Comparison of ENCODE assay signal across 13 mouse cellular contexts in genomic region chr1:24133853-24134252, GRCm38 (mm10). TPM values are rescaled to one million over a fixed set of nuclear protein-coding genes. Genes with fewer than 3 reads are reported as not detected.
A peak's percentile ranks its signal among the peaks of the same experiment; 100 is the strongest.
DNase-seq lines count a peak whose midpoint lies in the region; ATAC-seq and TF ChIP-seq lines count a peak whose summit lies in the region.
"Had no signal": no experiment of that assay in that cellular context is flagged by ENCODE, and none has a peak within 500 bp of the region (broad histone marks: within the 10 kb centered on the region; RNA-seq: fewer than 3 reads in every experiment).

No protein-coding gene starts in this region.

- no peaks in the 10 kb centered on the region for H3K4me1 ChIP-seq in lung, embryonic 15.5 days
- no peaks in the 10 kb centered on the region for H3K4me1 ChIP-seq in lung, adult 2 months (ENCODE audit: control insufficient read depth, insufficient read depth, low read length)
- H3K4me1 ChIP-seq in limb, embryonic 12.5 days (replicated peaks), result no peaks in the 10 kb centered on the region
- H3K4me1 ChIP-seq in olfactory bulb, adult 2 months (ENCODE audit: control insufficient read depth, insufficient read depth, low read length), result peaks cover 4% of the 10 kb centered on the region

- H3K9ac ChIP-seq in lung, embryonic 15.5 days, result no peak overlapping the region
- H3K9ac ChIP-seq in limb, embryonic 12.5 days (replicated peaks), result no peak overlapping the region
- H3K9ac ChIP-seq: liver, embryonic 14.5 days had no signal

- H3K27me3 ChIP-seq in lung, embryonic 15.5 days, result no peaks in the 10 kb centered on the region
- no peaks in the 10 kb centered on the region for H3K27me3 ChIP-seq in limb, embryonic 12.5 days

- no peak overlapping the region for H3K4me3 ChIP-seq in lung, embryonic 15.5 days
- no peak overlapping the region for H3K4me3 ChIP-seq in lung, adult 2 months (replicated peaks; ENCODE audit: extremely low read depth, low read depth, low read length)
- no peak overlapping the region for H3K4me3 ChIP-seq in limb, embryonic 12.5 days (replicated peaks)
- peak overlapping the region; percentile 12; the same call in 1 of the 2 replicates for H3K4me3 ChIP-seq in olfactory bulb, adult 2 months (ENCODE audit: insufficient read depth, low read depth, low read length)

- no peaks in the 10 kb centered on the region for H3K9me3 ChIP-seq in lung, embryonic 15.5 days
- no peaks in the 10 kb centered on the region for H3K9me3 ChIP-seq in limb, embryonic 12.5 days

- no peak for ATAC-seq in lung, embryonic 15.5 days (ENCODE audit: borderline replicate concordance, extremely low read depth, low FRiP score, low TSS enrichment)
- no peak for ATAC-seq in limb, embryonic 12.5 days (ENCODE audit: insufficient number of reproducible peaks, insufficient read depth, low FRiP score, low TSS enrichment, low read depth)

- no peak for TF ChIP-seq CTCF in lung, adult 2 months (IDR thresholded peaks at IDR 0.05; ENCODE audit: insufficient read depth, low read length)
- TF ChIP-seq CTCF in olfactory bulb, adult 2 months (IDR thresholded peaks at IDR 0.05; ENCODE audit: insufficient read depth, low read depth, low read length), result no peak

- peak; percentile 9 to 13 for DNase-seq in cerebellum, postnatal 14 days
- DNase-seq in cerebellum, postnatal 4 days (ENCODE audit: low spot score in 2 of 2), result no peak
- DNase-seq in lung, adult 2 months, result no peak
- no peak for DNase-seq in adrenal gland, postnatal 4 days (ENCODE audit: low spot score in 2 of 2)
- DNase-seq in ovary, postnatal 14 days (ENCODE audit: low spot score), result no peak
- DNase-seq: adrenal gland, adult 8-10 months; cerebellum, adult 9-10 months; heart, adult 18-20 months; thymus, postnatal 14 days had no signal

- no peaks in the 10 kb centered on the region for H3K36me3 ChIP-seq in lung, embryonic 15.5 days
- H3K36me3 ChIP-seq in limb, embryonic 12.5 days, result no peaks in the 10 kb centered on the region

- 0 out of 2 replicates have a peak overlapping the region, but pooled peaks have one; percentile 1 for H3K4me2 ChIP-seq in lung, embryonic 15.5 days
- peak overlapping the region; percentile 17; the same call in 1 of the 2 replicates for H3K4me2 ChIP-seq in limb, embryonic 12.5 days

- no peak overlapping the region for H3K27ac ChIP-seq in lung, embryonic 15.5 days
- no peak overlapping the region for H3K27ac ChIP-seq in limb, embryonic 12.5 days
- H3K27ac ChIP-seq in olfactory bulb, adult 2 months (ENCODE audit: insufficient read depth, low read depth, low read length), result no peak overlapping the region
- H3K27ac ChIP-seq: liver, embryonic 14.5 days had no signal

- 52% methylated on average over 19 of the region's 19 CpGs for WGBS in lung, embryonic 15.5 days
- 46% methylated on average over 19 of the region's 19 CpGs for WGBS in lung, adult 2 months
- 51% methylated on average over 19 of the region's 19 CpGs for WGBS in limb, embryonic 12.5 days
- WGBS in olfactory bulb, adult 2 months, result 43% methylated on average over 19 of the region's 19 CpGs

- TF ChIP-seq POLR2A in lung, adult 2 months (IDR thresholded peaks at IDR 0.05; ENCODE audit: borderline replicate concordance, extremely low read depth, low read depth, low read length), result no peak
- no peak for TF ChIP-seq POLR2A in olfactory bulb, adult 2 months (IDR thresholded peaks at IDR 0.05; ENCODE audit: insufficient read depth, low read depth, low read length)

RNA-seq across cellular contexts. Expression of gene Fam135a, which starts 33.7 kb away (rescaled TPM):
- 30.0 and 32.9 TPM in 2 replicates for polyA plus RNA-seq in lung, embryonic 15.5 days (2015; fragmentation: Nextera tagmentation; extraction: Ambion mirVana)
- 4.5 and 7.9 TPM in 2 replicates for polyA plus RNA-seq in lung, adult 2 months (2012; rRNA removed)
- 49.1 and 51.9 TPM in 2 replicates for polyA plus RNA-seq in limb, embryonic 12.5 days (2016; fragmentation: Nextera tagmentation; extraction: Ambion mirVana)
- polyA plus RNA-seq in olfactory bulb, adult 2 months (2012; ENCODE audit: insufficient read depth, insufficient read length, low replicate concordance, missing spikeins), result 116 TPM in 1 of 2 replicates, not detected in the other
- 10 to 100 TPM; 30.0 to 31.8 TPM for total RNA-seq in adrenal gland, postnatal 4 days (2021)

RNA-seq across cellular contexts. Expression of gene Col9a1, which starts 43.6 kb away (rescaled TPM):
- polyA plus RNA-seq in lung, embryonic 15.5 days (2015; fragmentation: Nextera tagmentation; extraction: Ambion mirVana), result 10.7 and 11.1 TPM in 2 replicates
- 0.03 and 0.07 TPM in 2 replicates for polyA plus RNA-seq in lung, adult 2 months (2012; rRNA removed)
- polyA plus RNA-seq in limb, embryonic 12.5 days (2016; fragmentation: Nextera tagmentation; extraction: Ambion mirVana), result 192 and 211 TPM in 2 replicates
- polyA plus RNA-seq in olfactory bulb, adult 2 months (2012; ENCODE audit: insufficient read depth, insufficient read length, low replicate concordance, missing spikeins), result not detected in 2 replicates
- total RNA-seq in adrenal gland, postnatal 4 days (2021), result 1 to 10 TPM in 1 of 2 experiments, under 1 TPM in 1; 0.76 to 1.1 TPM
- total RNA-seq: adrenal gland, adult 8-10 months had no signal

Comparison
In these comparisons a context has a peak if more than half of its experiments do, and no peak if none do; other contexts are left out.
1. DNase-seq: peak in cerebellum, postnatal 14 days (2 of 2); none in cerebellum, postnatal 4 days (0 of 2), lung, adult 2 months (single experiment), adrenal gland, postnatal 4 days (0 of 2) and ovary, postnatal 14 days (single experiment).
2. RNA of gene Col9a1, which starts 43.6 kb away (polyA plus RNA-seq): 192 to 211 TPM in limb, embryonic 12.5 days; 10.7 to 11.1 TPM in lung, embryonic 15.5 days, 0.03 to 0.07 TPM in lung, adult 2 months and not detected in olfactory bulb, adult 2 months; every median in the first group is over 10 times any median in the second.